Mouse (Mus musculus) heart, adult 2 months (tissue): ENCODE measurements around the gene Fam120a. TPM values are rescaled to one million over a fixed set of nuclear protein-coding genes. Genes with fewer than 3 reads are reported as not detected.
A peak's percentile ranks its signal among the peaks of the same experiment; 100 is the strongest.

Source experiments
- DNase-seq, 2 experiments: peaks; one replicate each; pipeline ENCODE4 v3.0.0; 2021
- H3K27ac ChIP-seq: fragments of 200-600 bp; 2 replicates; pipeline ENCODE4 v1.8.1; 2022
- H3K27me3 ChIP-seq: fragments of 200-500 bp; 2 replicates; pipeline ENCODE4 v1.6.1; 2012; ENCODE audit warnings: mild to moderate bottlenecking, low read length, inconsistent platforms, mixed read lengths; ENCODE audit not compliant: control insufficient read depth, insufficient read depth
- H3K36me3 ChIP-seq: fragments of 200-500 bp; 2 replicates; pipeline ENCODE4 v1.6.1; 2012; ENCODE audit warnings: low read length, inconsistent platforms; ENCODE audit not compliant: control insufficient read depth, insufficient read depth
- H3K4me1 ChIP-seq: fragments of 200-500 bp; 2 replicates; pipeline ENCODE4 v1.6.1; 2011; ENCODE audit warnings: low read length; ENCODE audit not compliant: control insufficient read depth, insufficient read depth
- H3K4me3 ChIP-seq: fragments of 200-600 bp; 2 replicates; pipeline ENCODE4 v1.8.1; 2022
- H3K79me2 ChIP-seq: fragments of 200-500 bp; replicated peaks from 2 replicates; pipeline ENCODE4 v1.6.1; 2012; ENCODE audit warnings: mild to moderate bottlenecking, inconsistent platforms, low read length, moderate library complexity, mixed read lengths; ENCODE audit not compliant: control insufficient read depth, insufficient read depth
- H3K9ac ChIP-seq: fragments of 200-500 bp; 2 replicates; pipeline ENCODE4 v1.6.1; 2012; ENCODE audit warnings: low read depth, mild to moderate bottlenecking, control low read depth, inconsistent platforms, low read length, mixed read lengths
- CTCF ChIP-seq: fragments of 200-600 bp; IDR thresholded peaks from 2 replicates; pipeline ENCODE4 v1.8.1; 2022; ENCODE audit warnings: antibody characterized with exemption, mild to moderate bottlenecking, moderate library complexity
- EP300 ChIP-seq: fragments of 200-500 bp; IDR thresholded peaks from 2 replicates; pipeline ENCODE4 v1.6.1; 2011; ENCODE audit warnings: low read depth, low read length, control low read depth; ENCODE audit not compliant: insufficient read depth
- POLR2A ChIP-seq: fragments of 200-500 bp; IDR thresholded peaks from 2 replicates; pipeline ENCODE4 v1.6.1; 2011; ENCODE audit warnings: mild to moderate bottlenecking, low read depth, low read length, control low read depth; ENCODE audit not compliant: insufficient read depth
- WGBS: fragments of 180-500 bp; shearing (Covaris S2); methylation state at CpG from one replicate; pipeline ENCODE4 v1.1.7; 2018; 5-methylcytosine and 5-hydroxymethylcytosine counted together
- intact Hi-C: fragments of 180-260 bp; cut with DNase I; formaldehyde crosslinking; loops from one replicate; pipeline ENCODE4 v1.15.1; 2025
- polyA plus RNA-seq: library from polyadenylated mRNA; depleted of rRNA; stranded (reverse); fragments of >200 nt; gene quantifications from 2 replicates; pipeline ENCODE4 v1.2.3, GENCODE M21; 2012
- total RNA-seq, 2 experiments: library from RNA; stranded (reverse); gene quantifications; 2 replicates each; pipeline ENCODE4 v1.2.3; 2021

The Fam120a gene
- total and polyA plus RNA-seq, 3 experiments = 47.5 to 106 (median 102) TPM

DNA sequence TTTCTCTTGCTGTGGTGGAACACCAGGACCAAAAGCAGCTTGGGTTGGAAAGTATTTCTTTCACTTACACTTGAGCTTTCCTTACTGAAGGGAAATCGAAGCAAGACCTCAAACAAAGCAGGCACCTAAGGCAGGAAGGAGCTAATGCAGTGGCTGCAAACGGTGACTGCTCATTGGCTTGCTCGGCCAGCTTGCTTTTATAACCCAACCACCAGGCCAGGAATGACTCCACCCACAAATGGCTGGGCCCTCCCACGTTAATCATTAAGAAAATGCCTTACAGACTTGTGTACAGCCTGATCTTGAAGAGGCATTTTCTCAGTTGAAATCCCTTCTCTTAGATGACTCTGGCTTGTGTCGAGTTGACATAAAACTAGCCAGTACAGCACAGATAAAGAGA lies 3.2 kb upstream of the Fam120a start:
- no peak for TF ChIP-seq CTCF
- TF ChIP-seq EP300 = no peak
- TF ChIP-seq POLR2A = 0 out of 2 replicates have a peak, but pooled peaks have one; percentile 7
- Histone ChIP-seq H3K79me2 (peaks cover 2% of the 10 kb centered on the region), H3K27ac (no peak overlapping the region), H3K36me3 (no peaks in the 10 kb centered on the region; the same call in 1 of the 2 replicates), H3K9ac (no peak overlapping the region), H3K4me3 (no peak overlapping the region), H3K27me3 (no peaks in the 10 kb centered on the region), H3K4me1 (peaks cover under 1% of the 10 kb centered on the region)
- 62% methylated on average over 5 of the region's 5 CpGs for WGBS
- intact Hi-C loops = loop anchor here (10.0 kb wide), 1 partner anchor 426 kb away; no protein-coding TSS in a partner anchor
- DNase-seq = no peak

DNA sequence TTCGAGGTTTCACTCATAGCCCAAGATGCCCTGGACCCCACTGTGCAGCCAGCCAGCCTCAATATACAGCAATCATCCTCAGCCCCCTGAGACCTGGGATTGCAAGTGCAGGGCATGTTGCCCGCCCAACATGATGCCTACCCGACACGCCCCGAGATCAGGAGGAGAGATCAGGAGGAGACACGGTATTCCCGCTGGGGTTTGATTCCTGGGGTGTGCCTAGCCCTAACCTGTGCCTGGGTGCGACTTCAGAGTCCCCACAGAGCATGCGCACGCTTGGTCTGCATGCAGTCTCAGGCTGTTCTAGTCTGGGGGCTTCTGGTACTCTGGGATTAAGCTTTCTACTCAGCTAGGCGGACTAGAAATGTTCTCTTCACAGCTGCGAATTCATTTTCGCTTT lies 2.7 kb upstream of the Fam120a start:
- Histone ChIP-seq H3K4me3 (no peak overlapping the region), H3K27ac (no peak overlapping the region), H3K9ac (no peak overlapping the region), H3K27me3 (no peaks in the 10 kb centered on the region), H3K36me3 (no peaks in the 10 kb centered on the region; the same call in 1 of the 2 replicates), H3K79me2 (peaks cover 2% of the 10 kb centered on the region), H3K4me1 (peaks cover 4% of the 10 kb centered on the region)
- no peak for TF ChIP-seq POLR2A
- no peak for TF ChIP-seq CTCF
- no peak for TF ChIP-seq EP300
- intact Hi-C loops = loop anchor here (10.0 kb wide), 1 partner anchor 426 kb away; no protein-coding TSS in a partner anchor
- no peak for DNase-seq
- 90% methylated on average over 13 of the region's 13 CpGs for WGBS

DNA sequence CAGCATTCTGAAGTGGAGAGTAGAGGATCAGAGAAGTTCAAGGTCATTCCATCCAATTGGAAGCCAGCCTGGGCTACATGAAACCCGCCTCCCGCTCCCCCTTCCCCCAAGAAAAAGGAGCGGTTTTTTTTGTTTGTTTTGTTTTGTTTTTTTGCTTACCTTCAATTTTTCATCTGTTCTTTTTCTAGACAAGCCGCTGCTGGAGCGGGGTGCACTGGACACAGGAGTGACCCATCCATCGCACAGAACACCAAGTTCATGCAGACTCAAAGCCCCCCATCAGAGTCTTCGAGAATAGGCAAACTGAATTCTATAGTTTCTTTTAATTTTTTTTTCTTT lies 902 bp upstream of the Fam120a start:
- Histone ChIP-seq H3K9ac (peak overlapping the region; percentile 80), H3K4me1 (peaks cover 9% of the 10 kb centered on the region), H3K27me3 (no peaks in the 10 kb centered on the region), H3K79me2 (peaks cover 5% of the 10 kb centered on the region), H3K36me3 (no peaks in the 10 kb centered on the region; the same call in 1 of the 2 replicates), H3K27ac (peak overlapping the region; percentile 99), H3K4me3 (peak overlapping the region; percentile 66)
- WGBS = 7% methylated on average over 7 of the region's 7 CpGs
- intact Hi-C loops = loop anchor here (2.0 kb wide), 1 partner anchor 90 kb away; no protein-coding TSS in a partner anchor
- TF ChIP-seq POLR2A (no peak), EP300 (no peak), CTCF (no peak)
- no peak for DNase-seq

DNA sequence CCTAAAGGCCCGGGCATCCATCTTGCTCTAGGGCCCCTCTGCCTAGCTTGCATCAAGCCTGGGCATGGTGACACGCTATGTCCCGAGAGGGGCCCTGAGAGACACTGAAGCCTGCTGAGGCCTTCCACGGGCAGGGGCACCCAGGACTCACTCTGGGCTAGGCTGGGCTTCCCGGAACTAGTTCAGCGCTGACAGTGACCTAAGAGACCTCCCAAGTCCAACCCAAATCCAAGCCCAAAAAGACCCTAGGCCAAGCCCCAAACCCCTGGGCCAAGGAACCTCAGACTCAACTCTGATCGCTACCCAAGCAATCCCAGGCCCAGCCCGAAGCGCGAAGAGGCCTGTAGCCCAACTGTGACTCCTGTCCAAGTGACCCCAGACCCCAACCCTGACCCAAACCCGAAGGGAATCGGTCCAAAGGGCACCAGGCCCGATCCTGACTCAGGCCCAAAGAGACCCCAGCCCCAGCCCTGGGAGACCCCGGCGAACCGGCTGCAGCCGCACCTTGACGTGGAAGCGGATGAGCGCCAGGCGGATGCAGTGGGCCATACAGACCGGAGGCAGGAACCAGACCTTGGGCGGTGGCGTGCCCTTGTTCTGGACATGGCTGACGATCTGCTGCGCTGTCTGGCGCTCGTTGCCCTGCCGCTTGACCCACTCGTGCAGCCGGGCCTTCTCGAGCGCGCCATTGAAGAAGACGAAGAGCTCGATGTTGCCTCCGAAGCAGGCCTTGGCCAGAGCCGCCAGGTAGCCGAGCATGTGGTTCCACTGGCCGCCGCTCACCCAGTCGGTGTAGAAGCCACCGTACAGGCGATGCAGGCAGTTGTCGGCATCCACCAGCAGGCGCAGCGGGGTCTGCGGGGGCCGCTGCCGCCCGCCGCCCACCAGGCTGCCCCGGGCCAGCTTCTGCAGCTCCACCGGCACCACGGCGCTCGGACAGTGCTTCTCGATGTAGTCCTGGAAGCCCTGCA lies 681 bp downstream of the Fam120a start:
- WGBS = 2% methylated on average over 53 of the region's 58 CpGs
- H3K27me3 ChIP-seq = no peaks in the 10 kb centered on the region
- TF ChIP-seq CTCF = peak; percentile 38
- 0 out of 2 replicates have a peak, but pooled peaks have one; percentile 37 for TF ChIP-seq POLR2A
- no peak for TF ChIP-seq EP300

DNA sequence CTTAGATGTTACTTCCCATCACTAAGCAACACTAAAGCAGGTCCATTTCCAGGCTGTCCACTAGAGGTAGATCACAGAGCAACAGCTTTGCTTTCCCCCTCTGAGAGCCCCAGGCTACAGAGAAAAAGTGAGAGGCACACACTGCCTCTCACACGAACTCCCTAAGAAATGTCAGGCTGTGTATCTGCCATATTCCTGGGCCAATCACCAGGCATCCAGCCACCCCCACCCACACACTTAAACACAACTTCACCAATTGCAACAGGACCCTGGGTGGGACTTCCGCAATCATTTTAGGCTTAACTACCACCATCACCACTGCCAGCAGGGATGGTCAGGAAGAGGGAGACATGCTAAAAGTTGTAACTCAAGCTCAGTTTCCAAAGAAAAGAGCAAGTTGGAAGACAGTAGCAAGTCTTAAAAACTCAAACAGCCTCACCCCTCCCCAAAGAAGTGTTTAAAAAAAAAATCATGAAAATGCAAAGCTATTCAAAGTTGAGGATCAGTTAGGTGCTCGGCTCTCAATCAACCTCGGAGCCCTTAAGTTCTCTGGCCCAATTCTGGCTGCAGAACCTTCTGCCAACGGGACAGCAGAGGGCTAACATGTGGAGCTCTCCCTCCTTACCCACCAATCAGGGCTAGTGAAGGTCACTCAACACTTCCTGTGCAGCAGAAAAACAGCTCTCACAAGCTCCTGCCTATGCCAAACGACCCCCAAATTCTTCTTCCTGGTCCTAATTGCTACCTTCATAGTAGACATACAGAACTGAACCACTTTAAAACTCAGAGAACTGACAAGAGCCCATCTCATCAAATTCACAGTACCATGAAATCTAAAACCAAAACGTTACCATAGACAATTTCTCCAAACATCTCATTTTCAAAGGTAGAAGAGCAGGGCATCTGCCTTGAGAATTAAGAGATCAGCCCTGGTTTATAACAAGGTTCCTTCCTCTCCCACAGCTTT lies 2.0 kb downstream of the Fam120a start:
- 4% methylated on average over 7 of the region's 7 CpGs for WGBS
- peak; percentile 69 to 84 for DNase-seq
- H3K4me1 ChIP-seq = peaks cover 14% of the 10 kb centered on the region

More for the DNA sequence above, 681 bp downstream of the Fam120a start:
- Histone ChIP-seq H3K79me2 (peaks cover 5% of the 10 kb centered on the region), H3K36me3 (peaks cover 3% of the 10 kb centered on the region), H3K4me1 (peaks cover 13% of the 10 kb centered on the region), H3K27ac (peak overlapping the region; percentile 84), H3K9ac (peak overlapping the region; percentile 96), H3K4me3 (peak overlapping the region; percentile 85)
- intact Hi-C loops = no loop called here
- DNase-seq = peak; percentile 75

More for the DNA sequence above, 2.0 kb downstream of the Fam120a start:
- peaks cover 7% of the 10 kb centered on the region for H3K79me2 ChIP-seq
- H3K27me3 ChIP-seq = no peaks in the 10 kb centered on the region
- intact Hi-C loops = no loop called here
- H3K4me3 ChIP-seq = peak overlapping the region; percentile 85
- TF ChIP-seq CTCF = peak; percentile 45
- TF ChIP-seq EP300 = no peak
- TF ChIP-seq POLR2A = peak; percentile 23; the same call in 1 of the 2 replicates
- H3K9ac ChIP-seq = peak overlapping the region; percentile 44; the same call in 1 of the 2 replicates
- H3K27ac ChIP-seq = peak overlapping the region; percentile 84
- peaks cover 8% of the 10 kb centered on the region for H3K36me3 ChIP-seq
